Mouse (Mus musculus) CH12.LX (cell line): ENCODE data around the gene Cs. TPM values are rescaled to one million over a fixed set of nuclear protein-coding genes. Genes with fewer than 3 reads are reported as not detected.
A peak's percentile ranks its signal among the peaks of the same experiment; 100 is the strongest.

Experiments used
- DNase-seq: peaks from one replicate; pipeline ENCODE4 v3.0.0-alpha.2; 2013; ENCODE audit errors: extremely low read depth
- H3K27ac ChIP-seq: 2 replicates; pipeline ENCODE4 v1.5.1; 2012; ENCODE audit warnings: low read depth, mild to moderate bottlenecking, control low read depth, moderate library complexity; ENCODE audit not compliant: insufficient read depth
- H3K27me3 ChIP-seq: replicated peaks from 2 replicates; pipeline ENCODE3; 2012; ENCODE audit warnings: inconsistent platforms
- H3K36me3 ChIP-seq, 2 experiments: replicated peaks in 1 of 2; 2 replicates each; pipeline versions ENCODE3 to v1.6.1; 2012; ENCODE audit warnings: inconsistent platforms in 1 of 2, low read length in 1 of 2, mild to moderate bottlenecking in 1 of 2, mixed read lengths in 1 of 2, moderate library complexity in 1 of 2; ENCODE audit not compliant: control insufficient read depth in 1 of 2, insufficient read depth in 1 of 2
- H3K4me1 ChIP-seq, 2 experiments: 2 replicates each; pipeline ENCODE4 v1.6.1; 2012; ENCODE audit warnings: inconsistent platforms in 1 of 2, moderate library complexity in 1 of 2; ENCODE audit not compliant: insufficient read depth in 2 of 2, control insufficient read depth in 1 of 2
- H3K4me2 ChIP-seq: 2 replicates; pipeline ENCODE4 v1.6.1; 2012; ENCODE audit warnings: low read depth, mild to moderate bottlenecking, control low read depth; ENCODE audit not compliant: poor library complexity, insufficient read depth, severe bottlenecking
- H3K4me3 ChIP-seq, 3 experiments: fragments of 150-350 bp in 1 of 3; sonication (generic) in 1 of 3; replicated peaks in 1 of 3; 2 replicates each; pipeline versions ENCODE3 to v1.5.1; 2011 to 2012; ENCODE audit warnings: low read depth in 2 of 3, low read length in 2 of 3, mild to moderate bottlenecking in 2 of 3, moderate library complexity in 2 of 3, control low read depth in 1 of 3, improper control_type of control experiment in 1 of 3, inconsistent platforms in 1 of 3, mixed read lengths in 1 of 3; ENCODE audit not compliant: poor library complexity in 1 of 3
- H3K79me2 ChIP-seq: replicated peaks from 2 replicates; pipeline ENCODE4 v1.6.1; 2012; ENCODE audit warnings: mild to moderate bottlenecking, moderate library complexity; ENCODE audit not compliant: control insufficient read depth, poor library complexity, insufficient read depth, severe bottlenecking; ENCODE audit errors: extremely low read depth
- H3K9ac ChIP-seq: 2 replicates; pipeline ENCODE4 v1.6.1; 2012; ENCODE audit warnings: low read depth, mild to moderate bottlenecking, control low read depth, moderate library complexity; ENCODE audit not compliant: insufficient read depth
- H3K9me3 ChIP-seq: replicated peaks from 2 replicates; pipeline ENCODE3; 2012; ENCODE audit warnings: low read length, inconsistent platforms, mixed read lengths
- BHLHE40 ChIP-seq: IDR thresholded peaks from 2 replicates; pipeline ENCODE4 v1.6.1; 2011; ENCODE audit warnings: mild to moderate bottlenecking, low read depth, low read length, improper control_type of control experiment
- CHD1 ChIP-seq: IDR thresholded peaks from 2 replicates; pipeline ENCODE4 v1.6.1; 2012; ENCODE audit warnings: low read depth, low read length, improper control_type of control experiment, inconsistent platforms
- CHD2 ChIP-seq: IDR thresholded peaks from 2 replicates; pipeline ENCODE4 v1.6.1; 2011; ENCODE audit warnings: low read length, improper control_type of control experiment
- CTCF ChIP-seq, 2 experiments: IDR thresholded peaks in 1 of 2; conservative IDR thresholded peaks in 1 of 2; 2 replicates each; pipeline ENCODE4 v1.5.1; 2011 to 2012; ENCODE audit warnings: low read depth in 2 of 2, low read length in 2 of 2, improper control_type of control experiment in 1 of 2, inconsistent platforms in 1 of 2, mild to moderate bottlenecking in 1 of 2, moderate library complexity in 1 of 2
- E2F4 ChIP-seq: IDR thresholded peaks from 2 replicates; pipeline ENCODE4 v1.6.1; 2011; ENCODE audit warnings: low read depth, low read length, improper control_type of control experiment; ENCODE audit not compliant: insufficient replicate concordance
- ELF1 ChIP-seq: IDR thresholded peaks from 2 replicates; pipeline ENCODE4 v1.6.1; 2014; ENCODE audit warnings: low read depth, mild to moderate bottlenecking, inconsistent platforms, low read length, improper control_type of control experiment
- EP300 ChIP-seq: IDR thresholded peaks from 2 replicates; pipeline ENCODE4 v1.6.1; 2011; ENCODE audit warnings: low read length, improper control_type of control experiment
- ETS1 ChIP-seq: conservative IDR thresholded peaks from 2 replicates; pipeline ENCODE4 v1.6.1; 2012; ENCODE audit warnings: low read depth, mild to moderate bottlenecking, inconsistent platforms, low read length, improper control_type of control experiment, moderate library complexity
- GABPA ChIP-seq: IDR thresholded peaks from 2 replicates; pipeline ENCODE4 v1.6.1; 2012; ENCODE audit warnings: low read depth, low read length, improper control_type of control experiment, inconsistent platforms; ENCODE audit not compliant: insufficient replicate concordance
- HCFC1 ChIP-seq: IDR thresholded peaks from 2 replicates; pipeline ENCODE4 v1.6.1; 2012; ENCODE audit warnings: low read depth, mild to moderate bottlenecking, inconsistent platforms, low read length, improper control_type of control experiment
- IRF4 ChIP-seq: IDR thresholded peaks from 2 replicates; pipeline ENCODE4 v1.6.1; 2014; ENCODE audit warnings: low read depth, mild to moderate bottlenecking, inconsistent platforms, low read length, improper control_type of control experiment
- JUN ChIP-seq: IDR thresholded peaks from 2 replicates; pipeline ENCODE4 v1.6.1; 2011; ENCODE audit warnings: low read depth, mild to moderate bottlenecking, low read length, improper control_type of control experiment, moderate library complexity; ENCODE audit not compliant: insufficient read depth
- JUND ChIP-seq: conservative IDR thresholded peaks from 2 replicates; pipeline ENCODE4 v1.6.1; 2011; ENCODE audit warnings: low read depth, low read length, improper control_type of control experiment
- KAT2A ChIP-seq: IDR thresholded peaks from 2 replicates; pipeline ENCODE4 v1.6.1; 2012; ENCODE audit warnings: low read length, improper control_type of control experiment, inconsistent platforms; ENCODE audit not compliant: insufficient replicate concordance
- MAFK ChIP-seq: IDR thresholded peaks from 2 replicates; pipeline ENCODE4 v1.6.1; 2011; ENCODE audit warnings: low read length, improper control_type of control experiment; ENCODE audit not compliant: insufficient replicate concordance
- MAX ChIP-seq: IDR thresholded peaks from 2 replicates; pipeline ENCODE4 v1.6.1; 2011; ENCODE audit warnings: low read length, improper control_type of control experiment
- MAZ ChIP-seq: IDR thresholded peaks from 2 replicates; pipeline ENCODE4 v1.6.1; 2012; ENCODE audit warnings: low read depth, mild to moderate bottlenecking, inconsistent platforms, low read length, improper control_type of control experiment, moderate library complexity
- MEF2A ChIP-seq: IDR thresholded peaks from 2 replicates; pipeline ENCODE4 v1.6.1; 2014; ENCODE audit warnings: low read depth, mild to moderate bottlenecking, inconsistent platforms, low read length, improper control_type of control experiment, borderline replicate concordance
- MXI1 ChIP-seq: IDR thresholded peaks from 2 replicates; pipeline ENCODE4 v1.6.1; 2011; ENCODE audit warnings: mild to moderate bottlenecking, low read depth, low read length, improper control_type of control experiment
- MYC ChIP-seq: IDR thresholded peaks from 2 replicates; pipeline ENCODE4 v1.6.1; 2011; ENCODE audit warnings: low read depth, mild to moderate bottlenecking, improper control_type of control experiment, low read length
- NELFE ChIP-seq: IDR thresholded peaks from 2 replicates; pipeline ENCODE4 v1.6.1; 2011; ENCODE audit warnings: low read depth, low read length, improper control_type of control experiment
- NRF1 ChIP-seq: IDR thresholded peaks from 2 replicates; pipeline ENCODE4 v1.6.1; 2014; ENCODE audit warnings: low read depth, mild to moderate bottlenecking, inconsistent platforms, low read length, improper control_type of control experiment, moderate library complexity
- PAX5 ChIP-seq: IDR thresholded peaks from 2 replicates; pipeline ENCODE4 v1.6.1; 2012; ENCODE audit warnings: low read length, inconsistent platforms, mixed read lengths
- POLR2A ChIP-seq: IDR thresholded peaks from 2 replicates; pipeline ENCODE4 v1.6.1; 2011; ENCODE audit warnings: low read depth, mild to moderate bottlenecking, improper control_type of control experiment, low read length
- POLR2AphosphoS2 ChIP-seq: IDR thresholded peaks from 2 replicates; pipeline ENCODE4 v1.6.1; 2011; ENCODE audit warnings: low read depth, low read length, improper control_type of control experiment
- RAD21 ChIP-seq: IDR thresholded peaks from 2 replicates; pipeline ENCODE4 v1.6.1; 2011; ENCODE audit warnings: low read depth, mild to moderate bottlenecking, low read length, improper control_type of control experiment, moderate library complexity
- RCOR1 ChIP-seq: conservative IDR thresholded peaks from 2 replicates; pipeline ENCODE4 v1.6.1; 2012; ENCODE audit warnings: low read depth, mild to moderate bottlenecking, inconsistent platforms, low read length, improper control_type of control experiment
- SIN3A ChIP-seq: IDR thresholded peaks from 2 replicates; pipeline ENCODE4 v1.6.1; 2012; ENCODE audit warnings: low read length, improper control_type of control experiment, inconsistent platforms
- SMC3 ChIP-seq: IDR thresholded peaks from 2 replicates; pipeline ENCODE4 v1.6.1; 2011; ENCODE audit warnings: low read depth, low read length, improper control_type of control experiment
- TBP ChIP-seq: conservative IDR thresholded peaks from 2 replicates; pipeline ENCODE4 v1.6.1; 2011; ENCODE audit warnings: low read depth, low read length, improper control_type of control experiment
- TCF12 ChIP-seq: IDR thresholded peaks from 2 replicates; pipeline ENCODE4 v1.6.1; 2014; ENCODE audit warnings: low read depth, mild to moderate bottlenecking, inconsistent platforms, low read length, improper control_type of control experiment
- UBTF ChIP-seq: IDR thresholded peaks from 2 replicates; pipeline ENCODE4 v1.6.1; 2012; ENCODE audit warnings: low read depth, mild to moderate bottlenecking, inconsistent platforms, low read length, improper control_type of control experiment, moderate library complexity
- USF1 ChIP-seq: IDR thresholded peaks from 2 replicates; pipeline ENCODE4 v1.6.1; 2014; ENCODE audit warnings: low read depth, mild to moderate bottlenecking, inconsistent platforms, low read length, improper control_type of control experiment
- USF2 ChIP-seq: conservative IDR thresholded peaks from 2 replicates; pipeline ENCODE4 v1.6.1; 2011; ENCODE audit warnings: low read depth, low read length, improper control_type of control experiment
- ZC3H11A ChIP-seq: IDR thresholded peaks from 2 replicates; pipeline ENCODE4 v1.6.1; 2012; ENCODE audit warnings: low read depth, mild to moderate bottlenecking, inconsistent platforms, low read length, improper control_type of control experiment
- ZKSCAN1 ChIP-seq: IDR thresholded peaks from 2 replicates; pipeline ENCODE4 v1.6.1; 2012; ENCODE audit warnings: low read depth, inconsistent platforms, low read length, improper control_type of control experiment, borderline replicate concordance
- ZMIZ1 ChIP-seq: IDR thresholded peaks from 2 replicates; pipeline ENCODE4 v1.6.1; 2012; ENCODE audit warnings: low read depth, mild to moderate bottlenecking, inconsistent platforms, low read length, improper control_type of control experiment
- ZNF384 ChIP-seq: IDR thresholded peaks from 2 replicates; pipeline ENCODE4 v1.6.1; 2012; ENCODE audit warnings: low read depth, low read length, improper control_type of control experiment, inconsistent platforms
- dilution Hi-C: fragments of 300-500 bp; cut with MboI; formaldehyde crosslinking; loops from 2 replicates; pipeline ENCODE4 v1.14.3; 2020; ENCODE audit warnings: low sequenced_read_pairs; ENCODE audit not compliant: extremely low pct_unique_long_range_greater_than_20kb, extremely low pct_ligation_motif_present
- in situ Hi-C: fragments of 300-500 bp; cut with MboI; formaldehyde crosslinking; loops from 3 replicates; pipeline ENCODE4 v1.14.3; 2019; ENCODE audit warnings: low sequenced_read_pairs, low pct_ligation_motif_present, low pct_unique_long_range_greater_than_20kb, mixed read lengths
- polyA plus RNA-seq: library from polyadenylated mRNA; unstranded; fragments of >175 nt; gene quantifications from 2 replicates; pipeline ENCODE4 v1.2.1, GENCODE M21; 2012; ENCODE audit warnings: low read depth; ENCODE audit not compliant: insufficient read length
- total RNA-seq, 2 experiments: library from RNA; depleted of rRNA; stranded (reverse); fragments of 300-350 nt in 1 of 2; fragments of >200 nt in 1 of 2; gene quantifications; 2 replicates each; pipeline ENCODE4 v1.2.3; 2012 to 2014

Gene Cs
- total and polyA plus RNA-seq, 3 experiments: 131 to 240 (median 145) TPM

DNA sequence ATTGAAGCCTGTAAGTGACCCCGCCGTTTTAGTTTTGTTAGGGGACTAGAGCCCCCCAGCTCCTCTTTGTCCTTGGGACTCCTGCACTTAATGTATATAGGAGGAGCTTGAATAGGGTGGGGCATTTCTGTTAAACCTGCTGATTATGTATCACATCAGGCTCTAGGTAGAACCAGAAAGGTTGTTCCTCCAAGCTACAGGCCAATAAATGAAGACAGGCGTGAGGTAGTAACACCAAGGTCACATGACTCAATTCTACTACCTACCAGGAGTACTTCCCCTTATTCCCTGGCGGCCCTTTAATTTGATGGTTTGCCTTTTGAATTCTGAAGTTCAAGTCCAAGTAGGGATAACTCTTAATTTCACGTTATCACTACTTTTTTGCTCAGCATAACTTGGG, 881 bp downstream of the Cs start:
- Histone ChIP-seq H3K4me1 (peaks cover 10 to 50% of the 10 kb centered on the region in 2 experiments), H3K9me3 (no peaks in the 10 kb centered on the region), H3K36me3 (peaks cover 3 to 25% of the 10 kb centered on the region in 2 experiments), H3K27me3 (no peaks in the 10 kb centered on the region), H3K27ac (peak overlapping the region; percentile 66; the same call in 1 of the 2 replicates), H3K4me3 (peak overlapping the region; percentile 76 to 94 (median 85))
- DNase-seq: peak; percentile 66
- dilution Hi-C loops (no loop called here), in situ Hi-C loops (no loop called here)
- TF ChIP-seq GABPA (no peak), JUND (no peak), EP300 (no peak), MEF2A (no peak), MAFK (no peak), CTCF (conservative IDR thresholded peaks at IDR 0.05 in 1 of 2, IDR thresholded peaks at IDR 0.05 in 1 of 2; ENCODE audit: low read depth in 2 of 2, low read length in 2 of 2) (no peak), CHD1 (no peak), TBP (0 out of 2 replicates have a peak, but pooled peaks have one; percentile 23), ZC3H11A (no peak), MAX (peak; percentile 22; the same call in 1 of the 2 replicates), ETS1 (no peak), USF1 (peak; percentile 81), PAX5 (no peak), ZNF384 (no peak), SIN3A (no peak; the same call in 1 of the 2 replicates), CHD2 (no peak), ZKSCAN1 (no peak), MYC (no peak), NELFE (no peak), POLR2A (no peak), ZMIZ1 (no peak), RCOR1 (no peak), IRF4 (no peak), MXI1 (no peak), BHLHE40 (peak; percentile 73), TCF12 (no peak), SMC3 (no peak), UBTF (no peak), NRF1 (no peak), RAD21 (no peak), E2F4 (no peak), USF2 (peak; percentile 82), JUN (no peak), HCFC1 (no peak), MAZ (no peak), KAT2A (no peak), ELF1 (no peak), POLR2AphosphoS2 (no peak)
- TF ChIP-seq, all 38 proteins: peak for 5
- H3K4me2 ChIP-seq: peak overlapping the region; percentile 100
- peak overlapping the region; percentile 87 for H3K9ac ChIP-seq
- peaks cover 54% of the 10 kb centered on the region for H3K79me2 ChIP-seq
